Mouse (Mus musculus) liver, embryonic 14.5 days (tissue): ENCODE data around the gene Gm45713.

ENCODE experiments used
- CTCF ChIP-seq: IDR thresholded peaks from 2 replicates; pipeline ENCODE4 v1.5.1; 2016; ENCODE audit warnings: antibody characterized with exemption, low read depth, control low read depth
- EP300 ChIP-seq: IDR thresholded peaks from 2 replicates; pipeline ENCODE4 v1.6.1; 2016; ENCODE audit warnings: antibody characterized with exemption, low read depth

GRCm38 (mm10) chr7:45180896-45181477, 45.0 kb upstream of the Gm45713 start, which contains the start of gene Pth2:
- TF ChIP-seq CTCF (no peak), EP300 (no peak)
